Mouse (Mus musculus): ENCODE measurements around the gene Sox14.

GRCm38 (mm10) chr9:99868606-99869005, 7.4 kb downstream of the Sox14 start:
- no peak for TF ChIP-seq IRF4 (IDR thresholded peaks at IDR 0.05; ENCODE audit: low read depth, low read length)
- no peak for TF ChIP-seq MAFK (IDR thresholded peaks at IDR 0.05; ENCODE audit: insufficient replicate concordance, low read length)
- TF ChIP-seq EP300 (IDR thresholded peaks at IDR 0.05; ENCODE audit: low read length) = no peak
- no peak for TF ChIP-seq PAX5 (IDR thresholded peaks at IDR 0.05; ENCODE audit: low read length)
- no peak for TF ChIP-seq HCFC1 (IDR thresholded peaks at IDR 0.05; ENCODE audit: low read depth, low read length)
- TF ChIP-seq MAX (IDR thresholded peaks at IDR 0.05; ENCODE audit: low read length) = no peak
- no peak for TF ChIP-seq POLR2AphosphoS2 (IDR thresholded peaks at IDR 0.05; ENCODE audit: low read depth, low read length)
- TF ChIP-seq CTCF (conservative IDR thresholded peaks at IDR 0.05 in 1 of 2, IDR thresholded peaks at IDR 0.05 in 1 of 2; ENCODE audit: low read depth in 2 of 2, low read length in 2 of 2) = no peak
- no peak for TF ChIP-seq ZC3H11A (IDR thresholded peaks at IDR 0.05; ENCODE audit: low read depth, low read length)

Measured in CH12.LX (cell line).